Mouse (Mus musculus): ENCODE measurements at regions not wholly inside any gene's neighbourhood (a gene's known extent, or its start where the extent isn't known, plus 50 kb on each side); places are given as distances from the start of the nearest gene placed in this dataset.

GRCm38 (mm10) chr5:13058883-13059423 is 66.3 kb upstream of the Sema3a start:
- no peak overlapping the region for H3K27ac ChIP-seq
- no peaks in the 10 kb centered on the region for H3K4me1 ChIP-seq (replicated peaks)
- no peak overlapping the region for H3K4me3 ChIP-seq (replicated peaks)
- no peaks in the 10 kb centered on the region for H3K27me3 ChIP-seq (replicated peaks)
- no peaks in the 10 kb centered on the region for H3K36me3 ChIP-seq
- ATAC-seq, result no peak
- 75% methylated on average over 2 of the region's 2 CpGs for WGBS
- H3K9me3 ChIP-seq, result no peaks in the 10 kb centered on the region
- no peak overlapping the region for H3K9ac ChIP-seq
- no peak overlapping the region for H3K4me2 ChIP-seq (replicated peaks)

- Histone ChIP-seq H3K27me3 (replicated peaks) (no peaks in the 10 kb centered on the region), H3K4me2 (replicated peaks) (no peak overlapping the region), H3K9me3 (no peaks in the 10 kb centered on the region), H3K36me3 (no peaks in the 10 kb centered on the region), H3K4me3 (replicated peaks) (no peak overlapping the region), H3K9ac (no peak overlapping the region), H3K27ac (no peak overlapping the region), H3K4me1 (replicated peaks) (no peaks in the 10 kb centered on the region)
- ATAC-seq, result no peak
- WGBS, result 59% methylated on average over 3 of the region's 3 CpGs
Measured at GRCm38 (mm10) chr5:13066942-13067341, 58.3 kb upstream of the Sema3a start.

Measured in intestine, embryonic 15.5 days (tissue).